Mouse (Mus musculus): ENCODE measurements around the gene Thpo.

GRCm38 (mm10) chr16:20733731-20734730, at the start of gene Thpo:
- TF ChIP-seq POLR2A (IDR thresholded peaks at IDR 0.05; ENCODE audit: control insufficient read depth in 1 of 2, insufficient read depth in 1 of 2, low read depth in 1 of 2, low read length in 2 of 2, poor library complexity in 1 of 2): no peak
- TF ChIP-seq CTCF (IDR thresholded peaks at IDR 0.05 in 2 of 3, conservative IDR thresholded peaks at IDR 0.05 in 1 of 3; ENCODE audit: control insufficient read depth in 1 of 3, insufficient read depth in 1 of 3, low read depth in 2 of 3, low read length in 3 of 3, poor library complexity in 1 of 3, severe bottlenecking in 1 of 3): no peak
- TF ChIP-seq MXI1 (IDR thresholded peaks at IDR 0.05; ENCODE audit: low read depth, low read length): no peak

All from MEL (cell line).